9 mouse cellular contexts compared by ENCODE assay signal in genomic region chr15:79356481-79356880, GRCm38 (mm10). TPM values are rescaled to one million over a fixed set of nuclear protein-coding genes. Genes with fewer than 3 reads are reported as not detected.
DNase-seq lines count a peak whose midpoint lies in the region; ATAC-seq and TF ChIP-seq lines count a peak whose summit lies in the region.
"Had no signal": no experiment of that assay in that cellular context is flagged by ENCODE, and none has a peak within 500 bp of the region (broad histone marks: within the 10 kb centered on the region; RNA-seq: fewer than 3 reads in every experiment).

No protein-coding gene starts in this region.

- H3K4me3 ChIP-seq in kidney, postnatal 0 days (replicated peaks; ENCODE audit: low read depth, low read length) = 0 out of 2 replicates have a peak overlapping the region, but pooled peaks have one; percentile 32
- peak overlapping the region; percentile 50 for H3K4me3 ChIP-seq in embryonic facial prominence, embryonic 15.5 days (replicated peaks)
- H3K4me3 ChIP-seq in intestine, embryonic 16.5 days (ENCODE audit: low read length) = peak overlapping the region; percentile 55
- H3K4me3 ChIP-seq in neural tube, embryonic 12.5 days = no peak overlapping the region

- TF ChIP-seq CTCF in kidney, postnatal 0 days (IDR thresholded peaks at IDR 0.05; ENCODE audit: low read depth) = no peak

- H3K4me1 ChIP-seq in kidney, postnatal 0 days (replicated peaks; ENCODE audit: insufficient read depth, low read length) = peaks cover 41% of the 10 kb centered on the region
- H3K4me1 ChIP-seq in embryonic facial prominence, embryonic 15.5 days = peaks cover 55% of the 10 kb centered on the region
- H3K4me1 ChIP-seq in intestine, embryonic 16.5 days (ENCODE audit: control insufficient read depth, insufficient read depth, low read length) = peaks cover 59% of the 10 kb centered on the region
- H3K4me1 ChIP-seq in neural tube, embryonic 12.5 days = peaks cover 18% of the 10 kb centered on the region

- H3K4me2 ChIP-seq in kidney, postnatal 0 days (ENCODE audit: low read length) = peak overlapping the region; percentile 68
- peak overlapping the region; percentile 100 for H3K4me2 ChIP-seq in embryonic facial prominence, embryonic 15.5 days (replicated peaks)
- H3K4me2 ChIP-seq in intestine, embryonic 16.5 days (ENCODE audit: low read depth, low read length) = peak overlapping the region; percentile 94
- peak overlapping the region; percentile 96 for H3K4me2 ChIP-seq in neural tube, embryonic 12.5 days (replicated peaks)

- H3K36me3 ChIP-seq in kidney, postnatal 0 days (ENCODE audit: insufficient read depth, low read length) = no peaks in the 10 kb centered on the region
- H3K36me3 ChIP-seq in embryonic facial prominence, embryonic 15.5 days = 0 out of 2 replicates have a peak, but pooled peaks cover 4% of the 10 kb centered on the region
- H3K36me3 ChIP-seq in intestine, embryonic 16.5 days (ENCODE audit: control insufficient read depth, insufficient read depth, low read length) = peaks cover 2% of the 10 kb centered on the region; the same call in 1 of the 2 replicates
- H3K36me3 ChIP-seq in neural tube, embryonic 12.5 days = peaks cover 6% of the 10 kb centered on the region

- no peaks in the 10 kb centered on the region for H3K27me3 ChIP-seq in kidney, postnatal 0 days (ENCODE audit: insufficient read depth, low read length)
- H3K27me3 ChIP-seq in embryonic facial prominence, embryonic 15.5 days = no peaks in the 10 kb centered on the region
- no peaks in the 10 kb centered on the region for H3K27me3 ChIP-seq in intestine, embryonic 16.5 days (replicated peaks; ENCODE audit: control insufficient read depth, insufficient read depth, low read length)
- H3K27me3 ChIP-seq in neural tube, embryonic 12.5 days (replicated peaks) = peaks cover 19% of the 10 kb centered on the region

- ATAC-seq in kidney, postnatal 0 days (replicated peaks; ENCODE audit: low FRiP score, low read depth) = no peak
- no peak for ATAC-seq in embryonic facial prominence, embryonic 15.5 days (ENCODE audit: insufficient number of reproducible peaks, low FRiP score, low TSS enrichment, low read depth)
- no peak for ATAC-seq in intestine, embryonic 16.5 days
- ATAC-seq in neural tube, embryonic 12.5 days (ENCODE audit: low FRiP score, low read depth) = no peak
- ATAC-seq in megakaryocyte, adult 5-6 weeks (ENCODE audit: poor library complexity, severe bottlenecking) = no peak

- no peaks in the 10 kb centered on the region for H3K9me3 ChIP-seq in kidney, postnatal 0 days (replicated peaks; ENCODE audit: low read length)
- no peaks in the 10 kb centered on the region for H3K9me3 ChIP-seq in embryonic facial prominence, embryonic 15.5 days (replicated peaks)
- no peaks in the 10 kb centered on the region for H3K9me3 ChIP-seq in intestine, embryonic 16.5 days (ENCODE audit: control insufficient read depth, low read length)
- no peaks in the 10 kb centered on the region for H3K9me3 ChIP-seq in neural tube, embryonic 12.5 days

- no peak for DNase-seq in kidney, postnatal 0 days (ENCODE audit: low spot score)
- no peak for DNase-seq in kidney, postnatal 36 days
- DNase-seq in embryo, embryonic 10.5 days (ENCODE audit: low spot score) = no peak
- no peak for DNase-seq in embryo, embryonic 11 days
- DNase-seq: kidney, adult 11 months had no signal

- no peak overlapping the region for H3K9ac ChIP-seq in kidney, postnatal 0 days (ENCODE audit: low read depth, low read length)
- H3K9ac ChIP-seq in embryonic facial prominence, embryonic 15.5 days = no peak overlapping the region
- peak overlapping the region; percentile 75 for H3K9ac ChIP-seq in intestine, embryonic 16.5 days (ENCODE audit: low read depth, low read length)
- no peak overlapping the region for H3K9ac ChIP-seq in neural tube, embryonic 12.5 days

- peak overlapping the region; percentile 88 for H3K27ac ChIP-seq in kidney, postnatal 0 days
- H3K27ac ChIP-seq in embryonic facial prominence, embryonic 15.5 days (replicated peaks) = no peak overlapping the region
- H3K27ac ChIP-seq in intestine, embryonic 16.5 days (ENCODE audit: low read length) = peak overlapping the region; percentile 87
- no peak overlapping the region for H3K27ac ChIP-seq in neural tube, embryonic 12.5 days

- 67% methylated on average over 8 of the region's 8 CpGs for WGBS in kidney, postnatal 0 days
- WGBS in embryonic facial prominence, embryonic 15.5 days = 78% methylated on average over 8 of the region's 8 CpGs
- WGBS in intestine, embryonic 16.5 days = 75% methylated on average over 8 of the region's 8 CpGs
- 79% methylated on average over 8 of the region's 8 CpGs for WGBS in neural tube, embryonic 12.5 days

RNA-seq across cellular contexts. Expression of gene Maff, which starts 10.1 kb away (rescaled TPM):
- 6.9 and 7.3 TPM in 2 replicates for polyA plus RNA-seq in kidney, postnatal 0 days (2015; fragmentation: Nextera tagmentation; extraction: Ambion mirVana)
- 3.5 and 3.7 TPM in 2 replicates for polyA plus RNA-seq in embryonic facial prominence, embryonic 15.5 days (2015; fragmentation: Nextera tagmentation; extraction: Ambion mirVana)
- 6.0 and 7.1 TPM in 2 replicates for polyA plus RNA-seq in intestine, embryonic 16.5 days (2015; fragmentation: Nextera tagmentation; extraction: Ambion mirVana)
- polyA plus RNA-seq in neural tube, embryonic 12.5 days (2016; fragmentation: Nextera tagmentation; extraction: Ambion mirVana) = 0.92 and 1.4 TPM in 2 replicates
- 1.7 and 5.4 TPM in 2 replicates for total RNA-seq in megakaryocyte, adult 5-6 weeks (2015)
- 1.4 and 2.7 TPM in 2 replicates for total RNA-seq in megakaryocyte, adult 5-6 weeks (2017)

RNA-seq across cellular contexts. Expression of gene Pla2g6, which starts 28.3 kb away (rescaled TPM):
- polyA plus RNA-seq in kidney, postnatal 0 days (2015; fragmentation: Nextera tagmentation; extraction: Ambion mirVana) = 10.7 and 12.2 TPM in 2 replicates
- polyA plus RNA-seq in embryonic facial prominence, embryonic 15.5 days (2015; fragmentation: Nextera tagmentation; extraction: Ambion mirVana) = 16.2 and 17.0 TPM in 2 replicates
- 27.1 and 28.3 TPM in 2 replicates for polyA plus RNA-seq in intestine, embryonic 16.5 days (2015; fragmentation: Nextera tagmentation; extraction: Ambion mirVana)
- polyA plus RNA-seq in neural tube, embryonic 12.5 days (2016; fragmentation: Nextera tagmentation; extraction: Ambion mirVana) = 40.1 and 40.4 TPM in 2 replicates
- 1.3 and 2.7 TPM in 2 replicates for total RNA-seq in megakaryocyte, adult 5-6 weeks (2015)
- total RNA-seq in megakaryocyte, adult 5-6 weeks (2017) = 1.4 TPM in 2 replicates

RNA-seq across cellular contexts. Expression of gene Tmem184b, which starts 46.9 kb away (rescaled TPM):
- polyA plus RNA-seq in kidney, postnatal 0 days (2015; fragmentation: Nextera tagmentation; extraction: Ambion mirVana) = 44.4 and 47.5 TPM in 2 replicates
- polyA plus RNA-seq in embryonic facial prominence, embryonic 15.5 days (2015; fragmentation: Nextera tagmentation; extraction: Ambion mirVana) = 87.4 and 92.8 TPM in 2 replicates
- polyA plus RNA-seq in intestine, embryonic 16.5 days (2015; fragmentation: Nextera tagmentation; extraction: Ambion mirVana) = 43.6 and 46.4 TPM in 2 replicates
- 44.3 and 50.4 TPM in 2 replicates for polyA plus RNA-seq in neural tube, embryonic 12.5 days (2016; fragmentation: Nextera tagmentation; extraction: Ambion mirVana)
- total RNA-seq in megakaryocyte, adult 5-6 weeks (2015) = 31.1 and 33.3 TPM in 2 replicates
- total RNA-seq in megakaryocyte, adult 5-6 weeks (2017) = 10.4 and 12.2 TPM in 2 replicates

Comparison
In these comparisons a context has a peak if more than half of its experiments do, and no peak if none do; other contexts are left out.
1. H3K27ac ChIP-seq: peak in kidney, postnatal 0 days (single experiment) and intestine, embryonic 16.5 days (single experiment); none in embryonic facial prominence, embryonic 15.5 days (single experiment) and neural tube, embryonic 12.5 days (single experiment).
2. Peak in every context shown above with its lines, with median percentiles within 50 percentile points of each other: H3K4me2 ChIP-seq.